24 mouse cellular contexts compared by ENCODE assay signal in genomic region chr16:24073613-24074244, GRCm38 (mm10).
A peak's percentile ranks its signal among the peaks of the same experiment; 100 is the strongest.
DNase-seq lines count a peak whose midpoint lies in the region; ATAC-seq lines count a peak whose summit lies in the region.
"Had no signal": no experiment of that assay in that cellular context is flagged by ENCODE, and none has a peak within 500 bp of the region (broad histone marks: within the 10 kb centered on the region; RNA-seq: fewer than 3 reads in every experiment).

No protein-coding gene starts in this region.

- no peak overlapping the region for H3K27ac ChIP-seq in embryonic facial prominence, embryonic 14.5 days (replicated peaks; ENCODE audit: low read depth, low read length)
- H3K27ac ChIP-seq in embryonic facial prominence, embryonic 10.5 days (replicated peaks): no peak overlapping the region
- no peak overlapping the region for H3K27ac ChIP-seq in neural tube, embryonic 15.5 days (replicated peaks)
- H3K27ac ChIP-seq: embryonic facial prominence, embryonic 13.5 days; heart, adult 2 months; heart, embryonic 10.5 days; heart, embryonic 13.5 days; hindbrain, embryonic 12.5 days; hindbrain, embryonic 15.5 days had no signal

- no peaks in the 10 kb centered on the region for H3K36me3 ChIP-seq in embryonic facial prominence, embryonic 14.5 days (ENCODE audit: control insufficient read depth, insufficient read depth, low read length)
- H3K36me3 ChIP-seq in embryonic facial prominence, embryonic 10.5 days (replicated peaks): no peaks in the 10 kb centered on the region
- no peaks in the 10 kb centered on the region for H3K36me3 ChIP-seq in neural tube, embryonic 15.5 days
- H3K36me3 ChIP-seq: embryonic facial prominence, embryonic 13.5 days; G1E; heart, embryonic 10.5 days; heart, embryonic 13.5 days; hindbrain, embryonic 12.5 days; hindbrain, embryonic 15.5 days had no signal

- no peak overlapping the region for H3K4me2 ChIP-seq in embryonic facial prominence, embryonic 14.5 days (ENCODE audit: low read depth, low read length)
- no peak overlapping the region for H3K4me2 ChIP-seq in neural tube, embryonic 15.5 days
- H3K4me2 ChIP-seq: embryonic facial prominence, embryonic 13.5 days; heart, embryonic 13.5 days; hindbrain, embryonic 12.5 days; hindbrain, embryonic 15.5 days had no signal

- H3K9ac ChIP-seq in embryonic facial prominence, embryonic 14.5 days (ENCODE audit: low read depth, low read length): no peak overlapping the region
- H3K9ac ChIP-seq in neural tube, embryonic 15.5 days (replicated peaks): no peak overlapping the region
- H3K9ac ChIP-seq: embryonic facial prominence, embryonic 13.5 days; forebrain, postnatal 0 days; heart, embryonic 13.5 days; hindbrain, embryonic 12.5 days; hindbrain, embryonic 15.5 days had no signal

- ATAC-seq in embryonic facial prominence, embryonic 14.5 days (ENCODE audit: low read depth): 0 out of 2 replicates have a peak, but pooled peaks have one; percentile 22
- ATAC-seq in neural tube, embryonic 15.5 days (ENCODE audit: low FRiP score): no peak
- ATAC-seq: forebrain, embryonic 14.5 days; forebrain, postnatal 0 days; intestine, postnatal 0 days; Patski had no signal

- 80% methylated on average over 8 of the region's 8 CpGs for WGBS in embryonic facial prominence, embryonic 14.5 days
- 88% methylated on average over 8 of the region's 8 CpGs for WGBS in embryonic facial prominence, embryonic 10.5 days
- WGBS in neural tube, embryonic 15.5 days: 97% methylated on average over 8 of the region's 8 CpGs

- H3K9me3 ChIP-seq in embryonic facial prominence, embryonic 14.5 days (ENCODE audit: control insufficient read depth, low read length): no peaks in the 10 kb centered on the region
- no peaks in the 10 kb centered on the region for H3K9me3 ChIP-seq in embryonic facial prominence, embryonic 10.5 days
- no peaks in the 10 kb centered on the region for H3K9me3 ChIP-seq in neural tube, embryonic 15.5 days (replicated peaks)
- H3K9me3 ChIP-seq: embryonic facial prominence, embryonic 13.5 days; heart, embryonic 10.5 days; heart, embryonic 13.5 days; hindbrain, embryonic 12.5 days; hindbrain, embryonic 15.5 days had no signal

- no peaks in the 10 kb centered on the region; the same call in 1 of the 2 replicates for H3K4me1 ChIP-seq in embryonic facial prominence, embryonic 14.5 days (ENCODE audit: control insufficient read depth, insufficient read depth, low read length)
- no peaks in the 10 kb centered on the region for H3K4me1 ChIP-seq in embryonic facial prominence, embryonic 10.5 days
- no peaks in the 10 kb centered on the region for H3K4me1 ChIP-seq in neural tube, embryonic 15.5 days
- H3K4me1 ChIP-seq: embryonic facial prominence, embryonic 13.5 days; hindbrain, embryonic 12.5 days; hindbrain, embryonic 15.5 days had no signal

- H3K27me3 ChIP-seq in embryonic facial prominence, embryonic 14.5 days (replicated peaks; ENCODE audit: control insufficient read depth, insufficient read depth, low read length): no peaks in the 10 kb centered on the region
- no peaks in the 10 kb centered on the region for H3K27me3 ChIP-seq in embryonic facial prominence, embryonic 10.5 days (replicated peaks; ENCODE audit: low read depth, poor library complexity, severe bottlenecking)
- H3K27me3 ChIP-seq in neural tube, embryonic 15.5 days (replicated peaks): no peaks in the 10 kb centered on the region
- H3K27me3 ChIP-seq: embryonic facial prominence, embryonic 13.5 days; hindbrain, embryonic 12.5 days; hindbrain, embryonic 15.5 days; Patski had no signal

- DNase-seq in embryonic facial prominence, embryonic 14.5 days (ENCODE audit: low spot score): no peak
- DNase-seq in embryonic facial prominence, embryonic 10.5 days (ENCODE audit: low spot score): no peak
- DNase-seq in heart, adult 11 months: peak; percentile 62
- no peak for DNase-seq in heart, postnatal 14 days
- peak; percentile 76 for DNase-seq in gastrocnemius, postnatal 25 days
- DNase-seq in embryo, embryonic 9.5 days (ENCODE audit: extremely low spot score): no peak
- DNase-seq in ovary, postnatal 36 days (ENCODE audit: low spot score): no peak
- DNase-seq: adrenal gland, postnatal 10 days; adrenal gland, postnatal 36 days; cerebellum, adult 18-20 months; cerebellum, adult 9-10 months; cerebellum, postnatal 14 days; forebrain, postnatal 0 days; heart, adult 2 months had no signal

- intact Hi-C loops in heart, postnatal 14 days (cut with DNase I): no loop called here

- H3K4me3 ChIP-seq in embryonic facial prominence, embryonic 14.5 days (ENCODE audit: low read depth, low read length): no peak overlapping the region
- no peak overlapping the region for H3K4me3 ChIP-seq in embryonic facial prominence, embryonic 10.5 days
- H3K4me3 ChIP-seq in neural tube, embryonic 15.5 days (replicated peaks): no peak overlapping the region
- H3K4me3 ChIP-seq: embryonic facial prominence, embryonic 13.5 days; heart, adult 2 months; heart, embryonic 10.5 days; heart, embryonic 13.5 days; hindbrain, embryonic 12.5 days; hindbrain, embryonic 15.5 days had no signal

Comparison
In these comparisons a context has a peak if more than half of its experiments do, and no peak if none do; other contexts are left out.
1. DNase-seq: peak in heart, adult 11 months (single experiment) and gastrocnemius, postnatal 25 days (single experiment); none in embryonic facial prominence, embryonic 14.5 days (single experiment), embryonic facial prominence, embryonic 10.5 days (single experiment), heart, postnatal 14 days (0 of 2), embryo, embryonic 9.5 days (single experiment) and ovary, postnatal 36 days (single experiment).